ENCODE assay signal across 19 mouse cellular contexts in the genomic region with DNA sequence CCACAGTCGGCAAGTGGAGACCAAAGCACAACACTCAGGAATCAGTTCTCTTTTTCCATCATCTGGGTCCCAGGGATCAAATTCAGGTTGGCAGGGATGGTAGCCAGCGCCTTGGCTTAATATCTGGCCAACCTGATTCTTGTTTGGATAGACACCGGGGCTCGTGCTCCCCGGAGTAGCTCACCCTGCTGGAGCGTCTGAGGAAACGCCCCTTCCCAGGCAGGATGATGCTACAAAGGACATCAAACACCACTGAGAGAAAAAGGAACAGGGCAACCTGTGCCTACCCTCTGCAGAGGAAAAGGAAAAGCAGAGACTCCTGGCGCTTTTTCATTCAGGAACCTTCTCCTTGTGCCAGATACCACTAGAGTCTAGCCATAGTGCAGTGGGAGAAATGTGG. TPM values are rescaled to one million over a fixed set of nuclear protein-coding genes. Genes with fewer than 3 reads are reported as not detected.
DNase-seq lines count a peak whose midpoint lies in the region; ATAC-seq and TF ChIP-seq lines count a peak whose summit lies in the region.
"Had no signal": no experiment of that assay in that cellular context is flagged by ENCODE, and none has a peak within 500 bp of the region (broad histone marks: within the 10 kb centered on the region; RNA-seq: fewer than 3 reads in every experiment).

No protein-coding gene starts in this region.

- no peak for TF ChIP-seq CTCF in thymus, adult 2 months (IDR thresholded peaks at IDR 0.05; ENCODE audit: borderline replicate concordance, control insufficient read depth, extremely low read depth, insufficient read depth, low read length, poor library complexity)

- H3K9me3 ChIP-seq in intestine, embryonic 16.5 days (ENCODE audit: control insufficient read depth, low read length) = no peaks in the 10 kb centered on the region
- H3K9me3 ChIP-seq: embryonic facial prominence, embryonic 13.5 days; heart, embryonic 10.5 days; hindbrain, embryonic 13.5 days had no signal

- ATAC-seq in intestine, embryonic 16.5 days = no peak
- no peak for ATAC-seq in erythroid progenitor cell, adult 5-6 weeks (replicated peaks; ENCODE audit: low FRiP score, poor library complexity, severe bottlenecking)
- ATAC-seq: forebrain, embryonic 14.5 days had no signal

- H3K4me2 ChIP-seq in intestine, embryonic 16.5 days (ENCODE audit: low read depth, low read length) = no peak overlapping the region
- H3K4me2 ChIP-seq: embryonic facial prominence, embryonic 13.5 days; hindbrain, embryonic 13.5 days had no signal

- peak overlapping the region; percentile 75; the same call in 1 of the 2 replicates for H3K27ac ChIP-seq in intestine, embryonic 16.5 days (ENCODE audit: low read length)
- peak overlapping the region; percentile 11; the same call in 1 of the 2 replicates for H3K27ac ChIP-seq in thymus, adult 2 months (ENCODE audit: control insufficient read depth, insufficient read depth, low read length)
- H3K27ac ChIP-seq: embryonic facial prominence, embryonic 13.5 days; heart, embryonic 10.5 days; hindbrain, embryonic 13.5 days; hindbrain, postnatal 0 days had no signal

- peaks cover 29% of the 10 kb centered on the region for H3K4me1 ChIP-seq in intestine, embryonic 16.5 days (ENCODE audit: control insufficient read depth, insufficient read depth, low read length)
- peaks cover 76% of the 10 kb centered on the region for H3K4me1 ChIP-seq in thymus, adult 2 months (replicated peaks; ENCODE audit: control insufficient read depth, insufficient read depth, low read length)

- no peak overlapping the region for H3K4me3 ChIP-seq in intestine, embryonic 16.5 days (ENCODE audit: low read length)
- no peak overlapping the region for H3K4me3 ChIP-seq in thymus, adult 2 months (ENCODE audit: control insufficient read depth, insufficient read depth, low read length)
- H3K4me3 ChIP-seq: embryonic facial prominence, embryonic 13.5 days; heart, embryonic 10.5 days; hindbrain, embryonic 13.5 days had no signal

- 33% methylated on average over 8 of the region's 8 CpGs for WGBS in intestine, embryonic 16.5 days
- WGBS in thymus, adult 2 months = 32% methylated on average over 8 of the region's 8 CpGs

- H3K36me3 ChIP-seq in intestine, embryonic 16.5 days (ENCODE audit: control insufficient read depth, insufficient read depth, low read length) = no peaks in the 10 kb centered on the region
- no peaks in the 10 kb centered on the region for H3K36me3 ChIP-seq in thymus, adult 2 months (ENCODE audit: control insufficient read depth, insufficient read depth, low read length)
- H3K36me3 ChIP-seq: embryonic facial prominence, embryonic 13.5 days; heart, embryonic 10.5 days; hindbrain, embryonic 13.5 days had no signal

- no peak for TF ChIP-seq POLR2A in thymus, adult 2 months (IDR thresholded peaks at IDR 0.05; ENCODE audit: control insufficient read depth, extremely low read depth, insufficient read depth, low read length, poor library complexity)

- no peak overlapping the region for H3K9ac ChIP-seq in intestine, embryonic 16.5 days (ENCODE audit: low read depth, low read length)
- H3K9ac ChIP-seq: embryonic facial prominence, embryonic 13.5 days; hindbrain, embryonic 13.5 days had no signal

- H3K27me3 ChIP-seq in intestine, embryonic 16.5 days (replicated peaks; ENCODE audit: control insufficient read depth, insufficient read depth, low read length) = no peaks in the 10 kb centered on the region
- no peaks in the 10 kb centered on the region for H3K27me3 ChIP-seq in thymus, adult 2 months (ENCODE audit: control insufficient read depth, insufficient read depth, low read length)
- H3K27me3 ChIP-seq: embryonic facial prominence, embryonic 13.5 days had no signal

- intact Hi-C loops in heart, postnatal 14 days (cut with DNase I) = no loop called here

- peak; percentile 58 for DNase-seq in heart, adult 11 months
- no peak for DNase-seq in heart, postnatal 14 days
- DNase-seq in thymus, adult 2 months = no peak
- DNase-seq in thymus, postnatal 36 days = peak; percentile 48 to 62
- no peak for DNase-seq in embryo, embryonic 9.5 days (ENCODE audit: extremely low spot score)
- no peak for DNase-seq in adrenal gland, adult 8-10 months
- DNase-seq: adrenal gland, postnatal 14 days; cerebellum, adult 11-12 months; cerebellum, adult 9-10 months; cerebellum, postnatal 25 days; gastrocnemius, postnatal 10 days; heart, postnatal 10 days had no signal

RNA-seq across cellular contexts. Expression of gene Lbr, which starts 20.6 kb away (rescaled TPM):
- total RNA-seq in heart, postnatal 14 days (2021) = 10 to 100 TPM; 26.5 to 34.2 TPM
- polyA plus RNA-seq in intestine, embryonic 16.5 days (2015; fragmentation: Nextera tagmentation; extraction: Ambion mirVana) = 123 and 130 TPM in 2 replicates
- polyA plus RNA-seq in thymus, adult 2 months (2012; rRNA removed) = 183 and 201 TPM in 2 replicates
- total RNA-seq in erythroid progenitor cell, adult 5-6 weeks (2015; ENCODE audit: low replicate concordance) = 1,180 and 1,371 TPM in 2 replicates
- total RNA-seq in erythroid progenitor cell, adult 5-6 weeks (2017; ENCODE audit: low replicate concordance) = 1,191 and 1,354 TPM in 2 replicates
- 10 to 100 TPM; 15.7 to 23.2 (median 17.6) TPM for total RNA-seq in adrenal gland, adult 8-10 months (2022)

Comparison
In these comparisons a context has a peak if more than half of its experiments do, and no peak if none do; other contexts are left out.
1. DNase-seq: peak in heart, adult 11 months (single experiment) and thymus, postnatal 36 days (2 of 2); none in heart, postnatal 14 days (0 of 2), thymus, adult 2 months (single experiment), embryo, embryonic 9.5 days (single experiment) and adrenal gland, adult 8-10 months (single experiment).
2. RNA of gene Lbr, which starts 20.6 kb away (total RNA-seq): 1,180 to 1,371 TPM in erythroid progenitor cell, adult 5-6 weeks; 26.5 to 34.2 TPM in heart, postnatal 14 days and 15.7 to 23.2 TPM in adrenal gland, adult 8-10 months; every median in the first group is over 10 times any median in the second.